Mouse (Mus musculus) olfactory bulb, adult 2 months (tissue): ENCODE measurements around the gene Cnot11.

ENCODE experiments used
- CTCF ChIP-seq: fragments of 200-500 bp; IDR thresholded peaks from 2 replicates; pipeline ENCODE4 v1.5.1; 2012; ENCODE audit warnings: low read depth, mild to moderate bottlenecking, low read length, moderate library complexity; ENCODE audit not compliant: insufficient read depth
- POLR2A ChIP-seq: fragments of 200-500 bp; IDR thresholded peaks from 2 replicates; pipeline ENCODE4 v1.6.1; 2012; ENCODE audit warnings: mild to moderate bottlenecking, low read depth, low read length, moderate library complexity; ENCODE audit not compliant: insufficient read depth

- TF ChIP-seq POLR2A = no peak
- TF ChIP-seq CTCF = no peak
These were observed 3.8 kb upstream of the Cnot11 start for GRCm38 (mm10) chr1:39531036-39531435.
